Mouse (Mus musculus) layer of hippocampus, adult 9-10 months (tissue): ENCODE measurements around the gene Stmnd1.
A peak's percentile ranks its signal among the peaks of the same experiment; 100 is the strongest.
"Not testable (repeated sequence)": the region's sequence is repeated elsewhere in the genome, so short reads cannot be mapped to it uniquely, and the experiment has no call there.

Source experiments
- DNase-seq: peaks from one replicate; pipeline ENCODE4 v3.0.0; 2022; ENCODE audit warnings: low spot score

Stmnd1 gene

GRCm38 (mm10) chr13:46290537-46290936 lies 17.0 kb downstream of the Stmnd1 start:
- DNase-seq = no peak

GRCm38 (mm10) chr13:46294365-46294764 lies 20.8 kb downstream of the Stmnd1 start:
- no peak for DNase-seq

GRCm38 (mm10) chr13:46297701-46298100 lies 24.2 kb downstream of the Stmnd1 start:
- DNase-seq = no peak

- peak; percentile 81 for DNase-seq
Measured at GRCm38 (mm10) chr13:46310790-46311189, 37.3 kb downstream of the Stmnd1 start.

- no peak for DNase-seq
Measured at GRCm38 (mm10) chr13:46313176-46313575, 39.7 kb downstream of the Stmnd1 start.

GRCm38 (mm10) chr13:46315165-46315564 lies 41.6 kb downstream of the Stmnd1 start:
- no peak for DNase-seq

GRCm38 (mm10) chr13:46326351-46326985 lies 52.9 kb downstream of the Stmnd1 start:
- no peak for DNase-seq

GRCm38 (mm10) chr13:46335020-46335419 lies 61.5 kb downstream of the Stmnd1 start:
- DNase-seq = peak; percentile 36

- not testable (repeated sequence) for DNase-seq
Measured at GRCm38 (mm10) chr13:46336281-46336680, 62.8 kb downstream of the Stmnd1 start.

GRCm38 (mm10) chr13:46337791-46338190 lies 64.3 kb downstream of the Stmnd1 start:
- no peak for DNase-seq

- no peak for DNase-seq
Measured at GRCm38 (mm10) chr13:46339954-46340353, 66.4 kb downstream of the Stmnd1 start.

- no peak for DNase-seq
Measured at GRCm38 (mm10) chr13:46340583-46340982, 67.1 kb downstream of the Stmnd1 start.

GRCm38 (mm10) chr13:46341419-46341818 lies 67.9 kb downstream of the Stmnd1 start:
- no peak for DNase-seq

GRCm38 (mm10) chr13:46343226-46343625 lies 69.7 kb downstream of the Stmnd1 start:
- no peak for DNase-seq

- no peak for DNase-seq
Measured at GRCm38 (mm10) chr13:46346830-46347512, 73.5 kb downstream of the Stmnd1 start.

- no peak for DNase-seq
Measured at GRCm38 (mm10) chr13:46349664-46350063, 76.1 kb downstream of the Stmnd1 start.
